Mouse (Mus musculus) lung, adult 2 months (tissue): Measurements from ENCODE around the gene Prr18. TPM values are rescaled to one million over a fixed set of nuclear protein-coding genes. Genes with fewer than 3 reads are reported as not detected.
"Not testable (repeated sequence)": the region's sequence is repeated elsewhere in the genome, so short reads cannot be mapped to it uniquely, and the experiment has no call there.

Source experiments
- DNase-seq: peaks from one replicate; pipeline ENCODE4 v3.0.0; 2022
- H3K4me1 ChIP-seq: fragments of 200-500 bp; 2 replicates; pipeline ENCODE4 v1.6.1; 2011; ENCODE audit warnings: low read length; ENCODE audit not compliant: control insufficient read depth, insufficient read depth
- H3K4me3 ChIP-seq: fragments of 200-500 bp; replicated peaks from 2 replicates; pipeline ENCODE3; 2011; ENCODE audit warnings: low read depth, mild to moderate bottlenecking, control low read depth, low read length; ENCODE audit errors: extremely low read depth
- CTCF ChIP-seq: fragments of 200-500 bp; IDR thresholded peaks from 2 replicates; pipeline ENCODE4 v1.5.1; 2011; ENCODE audit warnings: mild to moderate bottlenecking, low read length, control low read depth; ENCODE audit not compliant: insufficient read depth
- POLR2A ChIP-seq: fragments of 200-500 bp; IDR thresholded peaks from 2 replicates; pipeline ENCODE4 v1.6.1; 2011; ENCODE audit warnings: low read depth, mild to moderate bottlenecking, control low read depth, low read length, borderline replicate concordance; ENCODE audit errors: extremely low read depth
- WGBS: fragments of 180-500 bp; shearing (Covaris S2); methylation state at CpG from one replicate; pipeline ENCODE4 v1.1.7; 2018; 5-methylcytosine and 5-hydroxymethylcytosine counted together
- polyA plus RNA-seq: library from polyadenylated mRNA; depleted of rRNA; stranded (reverse); fragments of >200 nt; gene quantifications from 2 replicates; pipeline ENCODE4 v1.2.3, GENCODE M21; 2012; rRNA removed

Gene Prr18
- polyA plus RNA-seq = 14.4 and 16.1 TPM in 2 replicates

GRCm38 (mm10) chr17:8337159-8337558 lies at the start of gene Prr18:
Prr18 (plus strand) TSS chr17:8337459.
- peaks cover 13% of the 10 kb centered on the region for H3K4me1 ChIP-seq
- 93% methylated on average over 1 of the region's 5 CpGs for WGBS
- not testable (repeated sequence) for DNase-seq, H3K4me3 ChIP-seq

- no peak for DNase-seq
- TF ChIP-seq CTCF (no peak), POLR2A (no peak)
- peaks cover under 1% of the 10 kb centered on the region; the same call in 1 of the 2 replicates for H3K4me1 ChIP-seq
- H3K4me3 ChIP-seq = no peak overlapping the region
- WGBS = 92% methylated on average over 3 of the region's 3 CpGs
Measured at GRCm38 (mm10) chr17:8289993-8290679, 47.1 kb upstream of the Prr18 start.

- no peaks in the 10 kb centered on the region for H3K4me1 ChIP-seq
- TF ChIP-seq CTCF = no peak
- TF ChIP-seq POLR2A = no peak
- DNase-seq = no peak
- H3K4me3 ChIP-seq = no peak overlapping the region
Measured at GRCm38 (mm10) chr17:8290736-8291135, 46.5 kb upstream of the Prr18 start.

DNA sequence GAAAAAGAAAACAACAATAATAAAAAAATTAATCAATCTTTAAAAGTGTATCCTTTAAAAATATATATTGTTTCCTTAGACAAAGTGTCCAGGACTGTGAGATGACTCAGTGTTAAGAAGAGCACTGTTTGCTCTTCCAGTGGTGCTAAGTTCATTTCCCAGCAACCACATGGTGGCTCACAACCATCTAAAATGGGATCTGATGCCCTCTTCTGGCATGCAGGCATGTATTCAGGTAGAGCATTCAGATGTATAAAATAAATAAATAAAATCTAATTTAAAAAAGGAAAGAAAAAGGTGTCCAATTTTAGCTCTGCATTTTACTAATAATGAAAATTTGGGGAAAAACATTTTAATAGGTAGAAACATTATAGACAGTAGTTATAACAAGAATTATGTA lies 41.4 kb upstream of the Prr18 start:
- H3K4me3 ChIP-seq = no peak overlapping the region

GRCm38 (mm10) chr17:8296313-8296844 lies 40.9 kb upstream of the Prr18 start:
- Histone ChIP-seq H3K4me1 (no peaks in the 10 kb centered on the region), H3K4me3 (no peak overlapping the region)
- DNase-seq = no peak
- TF ChIP-seq CTCF (no peak), POLR2A (no peak)
- WGBS = 76% methylated on average over 9 of the region's 9 CpGs

More for the DNA sequence above, 41.4 kb upstream of the Prr18 start:
- DNase-seq = no peak
- H3K4me1 ChIP-seq = no peaks in the 10 kb centered on the region
- TF ChIP-seq POLR2A = no peak
- no peak for TF ChIP-seq CTCF

GRCm38 (mm10) chr17:8297746-8298145 lies 39.5 kb upstream of the Prr18 start:
- no peaks in the 10 kb centered on the region for H3K4me1 ChIP-seq
- no peak overlapping the region for H3K4me3 ChIP-seq
- DNase-seq = no peak
- 78% methylated on average over 5 of the region's 5 CpGs for WGBS
- TF ChIP-seq POLR2A (no peak), CTCF (no peak)

GRCm38 (mm10) chr17:8298281-8298680 lies 39.0 kb upstream of the Prr18 start:
- Histone ChIP-seq H3K4me3 (no peak overlapping the region), H3K4me1 (no peaks in the 10 kb centered on the region)
- 96% methylated on average over 2 of the region's 2 CpGs for WGBS
- no peak for DNase-seq
- no peak for TF ChIP-seq CTCF
- TF ChIP-seq POLR2A = no peak

DNA sequence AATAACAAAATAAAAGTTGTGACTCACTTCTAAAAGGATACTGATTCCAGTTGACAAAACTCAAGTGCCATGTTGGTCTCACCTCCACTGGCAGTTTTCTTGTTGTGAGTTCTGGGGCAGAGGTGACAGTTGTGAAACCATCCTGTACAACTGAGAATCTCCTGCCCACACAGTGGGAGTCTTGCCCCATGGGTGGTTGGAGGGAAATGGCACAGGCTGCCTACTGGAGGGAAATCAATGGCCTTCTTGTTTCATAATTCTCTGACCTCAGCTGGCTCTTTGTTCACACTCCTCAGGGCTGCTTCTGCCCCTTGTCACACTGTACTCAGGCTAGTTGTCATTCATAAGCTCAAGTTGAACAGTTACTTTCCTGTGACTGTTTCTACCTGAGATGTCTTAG lies 37.7 kb upstream of the Prr18 start:
- H3K4me1 ChIP-seq = no peaks in the 10 kb centered on the region
- no peak for DNase-seq
- TF ChIP-seq POLR2A = no peak
- no peak for TF ChIP-seq CTCF
- no peak overlapping the region for H3K4me3 ChIP-seq

DNA sequence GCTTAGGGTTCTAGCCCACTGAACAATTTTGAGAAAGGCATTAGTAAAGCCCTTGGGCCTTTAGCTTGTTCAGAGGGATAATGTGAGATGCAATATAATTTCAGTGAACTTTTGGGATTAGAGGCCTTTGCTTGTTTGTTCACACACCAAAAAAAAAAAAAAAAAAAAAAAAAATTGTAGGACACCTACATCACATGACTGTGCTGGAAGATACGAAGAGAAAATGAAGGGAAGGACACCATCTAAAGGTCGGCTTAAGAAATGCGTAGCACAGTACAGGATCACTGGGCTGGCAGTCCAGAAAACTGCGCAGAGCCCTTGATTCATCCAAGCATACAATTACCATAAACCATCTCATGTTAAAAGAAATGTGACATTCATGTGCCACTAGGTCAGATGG lies 35.7 kb upstream of the Prr18 start:
- H3K4me1 ChIP-seq = peaks cover 2% of the 10 kb centered on the region; the same call in 1 of the 2 replicates
- WGBS = 87% methylated on average over 4 of the region's 4 CpGs
- TF ChIP-seq POLR2A = no peak
- no peak for TF ChIP-seq CTCF
- DNase-seq = no peak
- H3K4me3 ChIP-seq = no peak overlapping the region

DNA sequence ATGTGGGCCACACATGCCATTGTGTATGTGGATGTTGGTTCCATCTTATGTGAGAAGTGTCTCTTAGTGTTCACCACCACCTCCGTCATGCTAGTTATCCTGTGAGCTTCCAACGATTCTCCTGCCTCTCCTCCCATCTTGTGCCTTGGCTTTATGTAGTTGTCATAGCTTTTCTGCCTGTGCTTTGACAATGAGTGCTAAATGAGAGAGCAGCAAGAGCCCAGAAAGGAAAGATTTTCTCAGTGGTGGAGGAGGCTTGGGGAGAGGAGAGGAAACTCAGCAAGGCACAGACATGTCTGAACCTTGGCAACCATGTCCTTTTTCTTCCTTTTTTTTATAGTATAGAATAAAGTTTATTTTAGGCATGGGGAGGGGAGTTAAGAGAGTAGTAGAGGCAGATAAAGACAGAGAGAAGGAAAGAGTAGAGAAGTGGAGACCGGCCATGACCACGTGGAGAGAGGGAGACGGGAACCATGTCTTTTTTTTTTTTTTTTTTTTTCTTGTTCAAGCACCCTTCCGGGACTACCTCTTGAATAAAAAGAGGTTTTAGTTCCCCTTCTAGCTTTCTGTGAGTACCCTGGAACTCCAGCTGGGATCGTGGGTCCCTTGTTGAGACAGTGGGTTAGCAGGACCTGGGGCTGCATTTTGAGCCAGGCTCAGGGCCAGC lies 34.4 kb upstream of the Prr18 start:
- DNase-seq = no peak
- Histone ChIP-seq H3K4me1 (peaks cover 2% of the 10 kb centered on the region; the same call in 1 of the 2 replicates), H3K4me3 (no peak overlapping the region)
- WGBS = 67% methylated on average over 7 of the region's 7 CpGs
- no peak for TF ChIP-seq CTCF
